Mouse (Mus musculus): ENCODE results near the gene Calml3. TPM values are rescaled to one million over a fixed set of nuclear protein-coding genes. Genes with fewer than 3 reads are reported as not detected.

Calml3 gene
- polyA plus RNA-seq, 1 experiment from 2014 or later = not detected

- Histone ChIP-seq H3K4me1 (replicated peaks; ENCODE audit: control insufficient read depth, insufficient read depth, low read length) (peaks cover 4% of the 10 kb centered on the region; the same call in 1 of the 2 replicates), H3K9me3 (ENCODE audit: control insufficient read depth, low read length) (no peaks in the 10 kb centered on the region), H3K4me2 (ENCODE audit: low read length) (no peak overlapping the region), H3K4me3 (ENCODE audit: low read depth, low read length) (no peak overlapping the region), H3K36me3 (ENCODE audit: control insufficient read depth, insufficient read depth, low read length) (no peaks in the 10 kb centered on the region), H3K27ac (ENCODE audit: low read depth) (no peak overlapping the region), H3K27me3 (replicated peaks; ENCODE audit: control insufficient read depth, insufficient read depth, low read length) (no peaks in the 10 kb centered on the region), H3K9ac (ENCODE audit: low read length) (no peak overlapping the region)
- DNase-seq (ENCODE audit: low spot score) (no peak), ATAC-seq (replicated peaks; ENCODE audit: low FRiP score, low TSS enrichment, low read depth) (no peak)
- WGBS = 44% methylated on average over 4 of the region's 4 CpGs
Measured at GRCm38 (mm10) chr13:3796649-3797048, 7.5 kb downstream of the Calml3 start.

GRCm38 (mm10) chr13:3789531-3789930 is 14.6 kb downstream of the Calml3 start:
- ATAC-seq (replicated peaks; ENCODE audit: low FRiP score, low TSS enrichment, low read depth) = 0 out of 2 replicates have a peak, but pooled peaks have one; percentile 21
- Histone ChIP-seq H3K9ac (ENCODE audit: low read length) (no peak overlapping the region), H3K36me3 (ENCODE audit: control insufficient read depth, insufficient read depth, low read length) (no peaks in the 10 kb centered on the region), H3K4me1 (replicated peaks; ENCODE audit: control insufficient read depth, insufficient read depth, low read length) (peaks cover 5% of the 10 kb centered on the region; the same call in 1 of the 2 replicates), H3K9me3 (ENCODE audit: control insufficient read depth, low read length) (no peaks in the 10 kb centered on the region), H3K27me3 (replicated peaks; ENCODE audit: control insufficient read depth, insufficient read depth, low read length) (no peaks in the 10 kb centered on the region), H3K27ac (ENCODE audit: low read depth) (no peak overlapping the region), H3K4me3 (ENCODE audit: low read depth, low read length) (no peak overlapping the region), H3K4me2 (ENCODE audit: low read length) (no peak overlapping the region)
- 49% methylated on average over 2 of the region's 2 CpGs for WGBS
- no peak for DNase-seq (ENCODE audit: low spot score)

DNA sequence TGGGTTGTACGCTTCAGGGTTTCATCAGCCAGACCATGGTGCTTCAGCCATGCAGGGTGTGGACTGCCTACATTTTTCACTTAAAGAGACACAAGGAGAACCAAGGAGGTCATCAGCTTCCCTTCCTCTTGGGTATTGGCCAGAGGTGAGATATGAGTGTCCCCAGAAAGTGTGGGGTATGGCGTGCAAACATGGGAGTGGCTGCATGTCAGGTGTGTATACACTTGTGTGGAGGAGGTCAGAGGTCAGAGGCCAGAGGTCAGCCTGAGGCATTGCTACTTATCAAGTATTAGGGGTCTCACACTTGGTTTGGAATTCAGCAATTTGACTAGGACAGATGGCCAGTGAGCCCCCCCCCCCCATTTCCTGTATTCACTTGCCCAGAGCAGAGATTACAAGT is 15.5 kb downstream of the Calml3 start:
- Histone ChIP-seq H3K9me3 (ENCODE audit: control insufficient read depth, low read length) (no peaks in the 10 kb centered on the region), H3K4me2 (ENCODE audit: low read length) (no peak overlapping the region), H3K9ac (ENCODE audit: low read length) (no peak overlapping the region), H3K27ac (ENCODE audit: low read depth) (no peak overlapping the region), H3K27me3 (replicated peaks; ENCODE audit: control insufficient read depth, insufficient read depth, low read length) (no peaks in the 10 kb centered on the region), H3K4me3 (ENCODE audit: low read depth, low read length) (no peak overlapping the region), H3K4me1 (replicated peaks; ENCODE audit: control insufficient read depth, insufficient read depth, low read length) (peaks cover 5% of the 10 kb centered on the region; the same call in 1 of the 2 replicates), H3K36me3 (ENCODE audit: control insufficient read depth, insufficient read depth, low read length) (no peaks in the 10 kb centered on the region)
- ATAC-seq (replicated peaks; ENCODE audit: low FRiP score, low TSS enrichment, low read depth) (peak; percentile 28; the same call in 1 of the 2 replicates), DNase-seq (ENCODE audit: low spot score) (no peak)
- 73% methylated on average over 2 of the region's 2 CpGs for WGBS

GRCm38 (mm10) chr13:3787644-3788043 is 16.5 kb downstream of the Calml3 start:
- no peak overlapping the region for H3K27ac ChIP-seq (ENCODE audit: low read depth)

DNA sequence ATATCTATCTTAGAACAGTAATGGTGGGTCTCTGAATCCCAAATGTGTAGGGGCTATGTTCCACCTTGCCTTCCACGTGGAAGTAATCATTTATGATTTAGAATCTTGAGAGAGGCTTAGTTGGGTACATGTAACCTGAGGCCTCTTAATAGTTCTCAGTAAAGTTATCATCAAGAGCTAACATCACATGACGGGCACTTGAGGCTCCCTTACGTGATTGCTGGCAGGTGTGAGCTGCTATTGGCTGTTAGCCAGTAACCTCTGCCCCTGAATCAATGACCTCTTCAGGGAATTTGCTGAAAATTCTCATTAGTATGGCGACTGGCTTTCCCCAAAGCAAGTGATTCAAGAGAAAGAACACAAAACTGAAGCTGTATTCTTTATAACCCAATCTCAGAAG is 17.0 kb downstream of the Calml3 start:
- H3K27me3 ChIP-seq (replicated peaks; ENCODE audit: control insufficient read depth, insufficient read depth, low read length) = no peaks in the 10 kb centered on the region
- ATAC-seq (replicated peaks; ENCODE audit: low FRiP score, low TSS enrichment, low read depth) (no peak), DNase-seq (ENCODE audit: low spot score) (no peak)
- H3K4me2 ChIP-seq (ENCODE audit: low read length) = no peak overlapping the region
- no peaks in the 10 kb centered on the region for H3K36me3 ChIP-seq (ENCODE audit: control insufficient read depth, insufficient read depth, low read length)
- H3K9ac ChIP-seq (ENCODE audit: low read length) = no peak overlapping the region
- WGBS = 56% methylated on average over 4 of the region's 4 CpGs
- peaks cover 5% of the 10 kb centered on the region; the same call in 1 of the 2 replicates for H3K4me1 ChIP-seq (replicated peaks; ENCODE audit: control insufficient read depth, insufficient read depth, low read length)
- no peak overlapping the region for H3K4me3 ChIP-seq (ENCODE audit: low read depth, low read length)
- H3K9me3 ChIP-seq (ENCODE audit: control insufficient read depth, low read length) = no peaks in the 10 kb centered on the region
- H3K27ac ChIP-seq (ENCODE audit: low read depth) = no peak overlapping the region

More at GRCm38 (mm10) chr13:3787644-3788043, 16.5 kb downstream of the Calml3 start:
- peaks cover 5% of the 10 kb centered on the region; the same call in 1 of the 2 replicates for H3K4me1 ChIP-seq (replicated peaks; ENCODE audit: control insufficient read depth, insufficient read depth, low read length)
- no peak for DNase-seq (ENCODE audit: low spot score)
- H3K27me3 ChIP-seq (replicated peaks; ENCODE audit: control insufficient read depth, insufficient read depth, low read length) = no peaks in the 10 kb centered on the region
- H3K9ac ChIP-seq (ENCODE audit: low read length) = no peak overlapping the region
- ATAC-seq (replicated peaks; ENCODE audit: low FRiP score, low TSS enrichment, low read depth) = no peak
- 90% methylated on average over 3 of the region's 3 CpGs for WGBS
- no peaks in the 10 kb centered on the region for H3K36me3 ChIP-seq (ENCODE audit: control insufficient read depth, insufficient read depth, low read length)
- no peak overlapping the region for H3K4me2 ChIP-seq (ENCODE audit: low read length)
- H3K9me3 ChIP-seq (ENCODE audit: control insufficient read depth, low read length) = no peaks in the 10 kb centered on the region
- H3K4me3 ChIP-seq (ENCODE audit: low read depth, low read length) = no peak overlapping the region

GRCm38 (mm10) chr13:3783621-3784020 is 20.5 kb downstream of the Calml3 start:
- Histone ChIP-seq H3K9me3 (ENCODE audit: control insufficient read depth, low read length) (no peaks in the 10 kb centered on the region), H3K4me1 (replicated peaks; ENCODE audit: control insufficient read depth, insufficient read depth, low read length) (0 out of 2 replicates have a peak, but pooled peaks cover under 1% of the 10 kb centered on the region), H3K27ac (ENCODE audit: low read depth) (no peak overlapping the region), H3K4me2 (ENCODE audit: low read length) (no peak overlapping the region), H3K27me3 (replicated peaks; ENCODE audit: control insufficient read depth, insufficient read depth, low read length) (no peaks in the 10 kb centered on the region), H3K4me3 (ENCODE audit: low read depth, low read length) (no peak overlapping the region), H3K9ac (ENCODE audit: low read length) (no peak overlapping the region), H3K36me3 (ENCODE audit: control insufficient read depth, insufficient read depth, low read length) (no peaks in the 10 kb centered on the region)
- WGBS = 70% methylated on average over 2 of the region's 2 CpGs
- ATAC-seq (replicated peaks; ENCODE audit: low FRiP score, low TSS enrichment, low read depth) (no peak), DNase-seq (ENCODE audit: low spot score) (no peak)

GRCm38 (mm10) chr13:3782499-3782898 is 21.6 kb downstream of the Calml3 start:
- no peak for ATAC-seq (replicated peaks; ENCODE audit: low FRiP score, low TSS enrichment, low read depth)
- WGBS = 55% methylated on average over 2 of the region's 2 CpGs

DNA sequence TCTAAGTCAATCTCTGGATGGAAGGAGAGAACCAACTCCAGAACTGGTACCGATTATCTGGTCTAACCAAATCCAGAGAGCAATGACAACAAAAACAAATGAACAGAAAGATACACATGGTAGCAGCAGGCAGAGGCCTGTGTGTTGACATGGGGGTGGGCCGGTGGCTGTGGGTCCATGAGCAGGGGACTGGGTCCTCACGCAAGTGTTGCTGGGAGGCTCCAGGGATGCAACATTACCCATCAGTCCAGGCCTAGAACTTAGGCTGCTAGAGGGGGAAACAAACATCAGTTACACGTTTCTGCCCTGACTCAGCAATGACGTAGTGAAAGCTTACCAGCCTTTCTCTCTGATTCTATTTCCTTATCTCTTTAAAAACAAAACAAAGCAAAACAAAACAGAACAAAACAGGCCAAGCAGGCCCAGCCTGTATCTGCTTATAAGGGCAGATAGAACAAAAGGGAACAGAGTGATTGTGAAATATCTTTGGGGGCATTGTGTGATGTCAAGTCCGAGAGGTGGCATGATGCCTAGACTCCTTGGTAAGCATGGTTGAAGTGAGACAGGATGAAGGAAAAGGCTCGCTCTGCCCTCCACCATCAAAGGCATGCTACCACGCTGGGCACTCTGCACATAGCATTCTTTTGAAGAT is 24.4 kb downstream of the Calml3 start:
- Histone ChIP-seq H3K4me1 (replicated peaks; ENCODE audit: control insufficient read depth, insufficient read depth, low read length) (peaks cover 10% of the 10 kb centered on the region), H3K4me2 (ENCODE audit: low read length) (no peak overlapping the region), H3K36me3 (ENCODE audit: control insufficient read depth, insufficient read depth, low read length) (no peaks in the 10 kb centered on the region), H3K27ac (ENCODE audit: low read depth) (no peak overlapping the region), H3K27me3 (replicated peaks; ENCODE audit: control insufficient read depth, insufficient read depth, low read length) (no peaks in the 10 kb centered on the region), H3K4me3 (ENCODE audit: low read depth, low read length) (no peak overlapping the region), H3K9ac (ENCODE audit: low read length) (no peak overlapping the region), H3K9me3 (ENCODE audit: control insufficient read depth, low read length) (no peaks in the 10 kb centered on the region)
- 83% methylated on average over 8 of the region's 8 CpGs for WGBS
- ATAC-seq (replicated peaks; ENCODE audit: low FRiP score, low TSS enrichment, low read depth) = no peak
- no peak for DNase-seq (ENCODE audit: low spot score)

More at GRCm38 (mm10) chr13:3782499-3782898, 21.6 kb downstream of the Calml3 start:
- Histone ChIP-seq H3K27ac (ENCODE audit: low read depth) (no peak overlapping the region), H3K4me3 (ENCODE audit: low read depth, low read length) (no peak overlapping the region), H3K27me3 (replicated peaks; ENCODE audit: control insufficient read depth, insufficient read depth, low read length) (no peaks in the 10 kb centered on the region), H3K9ac (ENCODE audit: low read length) (no peak overlapping the region), H3K4me1 (replicated peaks; ENCODE audit: control insufficient read depth, insufficient read depth, low read length) (no peaks in the 10 kb centered on the region), H3K9me3 (ENCODE audit: control insufficient read depth, low read length) (no peaks in the 10 kb centered on the region), H3K4me2 (ENCODE audit: low read length) (no peak overlapping the region), H3K36me3 (ENCODE audit: control insufficient read depth, insufficient read depth, low read length) (no peaks in the 10 kb centered on the region)
- no peak for DNase-seq (ENCODE audit: low spot score)

Measured in intestine, embryonic 14.5 days (tissue).